Mouse (Mus musculus) kidney, embryonic 15.5 days (tissue): ENCODE results near the gene Fabp1. TPM values are rescaled to one million over a fixed set of nuclear protein-coding genes. Genes with fewer than 3 reads are reported as not detected.

Source experiments
- ATAC-seq: fragments of 200-750 bp; cut with Nextera tagmentation; replicated peaks from 2 replicates; pipeline ENCODE4 v1.8.0; 2017; ENCODE audit warnings: moderate TSS enrichment; ENCODE audit not compliant: low FRiP score
- H3K27ac ChIP-seq: fragments of 300-500 bp; sonication (generic); 2 replicates; pipeline ENCODE4 v1.5.1; 2015; ENCODE audit warnings: mild to moderate bottlenecking, inconsistent platforms
- H3K27me3 ChIP-seq: fragments of 300-500 bp; sonication (generic); 2 replicates; pipeline ENCODE4 v1.6.1; 2015; ENCODE audit warnings: inconsistent platforms
- H3K36me3 ChIP-seq: fragments of 300-500 bp; sonication (generic); 2 replicates; pipeline ENCODE4 v1.6.1; 2015; ENCODE audit warnings: inconsistent platforms
- H3K4me1 ChIP-seq: fragments of 300-500 bp; sonication (generic); 2 replicates; pipeline ENCODE4 v1.6.1; 2015; ENCODE audit warnings: inconsistent platforms
- H3K4me2 ChIP-seq: fragments of 300-500 bp; sonication (generic); 2 replicates; pipeline ENCODE4 v1.6.1; 2015; ENCODE audit warnings: moderate library complexity, mild to moderate bottlenecking, inconsistent platforms
- H3K4me3 ChIP-seq: fragments of 300-500 bp; sonication (generic); replicated peaks from 2 replicates; pipeline ENCODE4 v1.5.1; 2015; ENCODE audit warnings: mild to moderate bottlenecking, inconsistent platforms
- H3K9ac ChIP-seq: fragments of 300-500 bp; sonication (generic); 2 replicates; pipeline ENCODE4 v1.6.1; 2015; ENCODE audit warnings: mild to moderate bottlenecking, inconsistent platforms
- H3K9me3 ChIP-seq: fragments of 300-500 bp; sonication (generic); replicated peaks from 2 replicates; pipeline ENCODE4 v1.6.1; 2016; ENCODE audit warnings: inconsistent platforms
- WGBS: fragments of 180-500 bp; shearing (Covaris S2); methylation state at CpG from one replicate; pipeline ENCODE4 v1.1.7; 2015; ENCODE audit warnings: mixed read lengths; 5-methylcytosine and 5-hydroxymethylcytosine counted together
- polyA plus RNA-seq: library from polyadenylated mRNA; unstranded; fragments of >200 nt; fragmentation: Nextera tagmentation; extraction: Ambion mirVana; gene quantifications from 2 replicates; pipeline ENCODE4 v1.2.1, GENCODE M21; 2015

Gene Fabp1
- 3.5 and 4.4 TPM in 2 replicates for polyA plus RNA-seq

DNA sequence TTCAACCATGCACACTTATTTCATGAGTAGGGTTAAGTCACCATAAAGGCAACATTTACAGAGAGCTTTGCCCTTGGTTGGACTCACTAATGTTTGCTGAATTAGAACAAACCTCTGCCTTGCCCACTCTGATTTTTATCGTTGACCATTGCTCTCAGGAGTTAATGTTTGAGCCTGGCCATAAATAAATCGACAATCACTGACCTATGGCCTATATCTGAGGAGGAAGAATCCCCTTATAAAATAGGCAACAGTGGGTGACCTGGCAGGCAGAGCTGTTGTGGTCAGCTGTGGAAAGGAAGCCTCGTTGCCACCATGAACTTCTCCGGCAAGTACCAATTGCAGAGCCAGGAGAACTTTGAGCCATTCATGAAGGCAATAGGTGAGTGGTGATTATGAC, at the start of gene Fabp1:
Gene Fabp1 (plus strand): TSS at position 216 of the 400 bp plus-strand sequence.
- WGBS, result 79% methylated on average over 4 of the region's 4 CpGs
- ATAC-seq, result no peak
- no peak within 1 kb of the TSS for H3K4me2 ChIP-seq

DNA sequence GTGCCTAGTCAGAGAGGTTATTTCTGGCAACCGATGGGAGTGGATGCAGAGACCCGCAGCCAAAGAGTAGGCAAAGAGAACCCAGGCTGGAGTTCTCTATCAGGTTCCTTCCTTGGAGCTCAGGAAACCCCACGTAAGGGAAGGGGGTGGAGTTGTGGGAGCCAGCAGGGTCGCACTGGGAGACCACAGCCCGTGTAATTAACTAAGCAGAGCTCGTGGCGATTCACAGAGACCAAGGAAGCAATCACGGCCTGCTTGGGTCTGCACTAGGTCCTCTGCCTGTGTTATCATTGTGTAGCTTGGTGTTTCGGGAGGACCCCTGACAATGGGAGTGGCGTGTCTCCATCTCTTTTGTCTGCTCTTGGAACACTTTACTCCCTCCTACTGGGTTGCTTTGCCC, 48.5 kb upstream of the Fabp1 start:
- no peaks in the 10 kb centered on the region for H3K9me3 ChIP-seq
- no peak overlapping the region for H3K27ac ChIP-seq
- no peaks in the 10 kb centered on the region for H3K27me3 ChIP-seq
- ATAC-seq, result no peak
- H3K4me2 ChIP-seq, result no peak overlapping the region
- H3K4me3 ChIP-seq, result no peak overlapping the region
- WGBS, result 49% methylated on average over 10 of the region's 10 CpGs
- H3K36me3 ChIP-seq, result no peaks in the 10 kb centered on the region
- H3K4me1 ChIP-seq, result peaks cover 21% of the 10 kb centered on the region
- H3K9ac ChIP-seq, result no peak overlapping the region

More for the DNA sequence above, at the start of gene Fabp1:
- Histone ChIP-seq H3K4me3 (no peak within 1 kb of the TSS), H3K36me3 (no peaks in the 10 kb centered on the region), H3K27me3 (no peaks in the 10 kb centered on the region), H3K27ac (no peak within 1 kb of the TSS), H3K9me3 (no peaks in the 10 kb centered on the region), H3K9ac (no peak within 1 kb of the TSS), H3K4me1 (no peaks in the 10 kb centered on the region)

DNA sequence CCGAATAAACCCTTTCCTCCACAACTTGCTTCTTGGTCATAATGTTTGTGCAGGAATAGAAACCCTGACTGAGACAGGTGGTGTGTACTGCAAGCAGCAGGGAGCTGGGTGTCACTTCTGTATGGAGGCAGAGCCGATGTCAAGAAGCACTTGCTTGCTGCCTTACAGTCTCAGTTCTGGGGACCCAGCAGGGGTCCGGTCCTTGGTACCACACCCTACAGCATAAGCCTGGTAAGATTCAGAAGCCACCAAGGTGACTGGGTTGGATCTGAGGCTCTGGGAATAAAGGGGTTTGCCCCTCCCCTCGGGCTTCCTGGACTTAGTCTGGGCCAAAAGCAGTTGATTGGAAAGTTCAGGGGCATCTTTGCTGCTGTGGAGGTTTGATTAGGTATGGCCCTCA, 46.1 kb upstream of the Fabp1 start:
- Histone ChIP-seq H3K27ac (no peak overlapping the region), H3K4me2 (no peak overlapping the region), H3K9me3 (no peaks in the 10 kb centered on the region), H3K27me3 (no peaks in the 10 kb centered on the region), H3K9ac (no peak overlapping the region), H3K4me1 (peaks cover 11% of the 10 kb centered on the region; the same call in 1 of the 2 replicates), H3K36me3 (no peaks in the 10 kb centered on the region), H3K4me3 (no peak overlapping the region)
- ATAC-seq, result no peak
- 84% methylated on average over 4 of the region's 4 CpGs for WGBS

DNA sequence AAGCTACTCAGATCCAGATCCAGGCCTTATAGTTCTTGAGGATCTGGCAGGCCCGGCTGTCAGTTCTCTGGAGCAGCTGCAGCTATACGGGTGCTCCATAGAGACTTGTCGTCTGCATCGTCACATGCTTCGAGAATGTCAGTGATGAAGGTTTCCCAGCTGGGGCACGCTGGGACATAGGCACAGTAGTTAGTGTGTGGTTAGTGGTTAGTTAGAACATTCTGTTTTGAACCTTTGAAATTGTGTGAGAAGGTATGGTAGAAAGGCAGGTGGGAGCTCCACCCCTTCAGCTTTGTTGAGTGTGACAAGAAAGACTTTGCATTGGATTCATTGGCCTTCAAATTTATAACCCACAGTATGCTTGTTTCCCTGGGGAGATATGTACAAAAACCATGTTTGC, 44.8 kb upstream of the Fabp1 start:
- H3K27ac ChIP-seq, result no peak overlapping the region
- no peak overlapping the region for H3K4me2 ChIP-seq
- WGBS, result 84% methylated on average over 6 of the region's 6 CpGs
- H3K27me3 ChIP-seq, result no peaks in the 10 kb centered on the region
- no peaks in the 10 kb centered on the region for H3K36me3 ChIP-seq
- H3K9ac ChIP-seq, result no peak overlapping the region
- no peaks in the 10 kb centered on the region for H3K9me3 ChIP-seq
- ATAC-seq, result no peak
- no peaks in the 10 kb centered on the region for H3K4me1 ChIP-seq
- no peak overlapping the region for H3K4me3 ChIP-seq

DNA sequence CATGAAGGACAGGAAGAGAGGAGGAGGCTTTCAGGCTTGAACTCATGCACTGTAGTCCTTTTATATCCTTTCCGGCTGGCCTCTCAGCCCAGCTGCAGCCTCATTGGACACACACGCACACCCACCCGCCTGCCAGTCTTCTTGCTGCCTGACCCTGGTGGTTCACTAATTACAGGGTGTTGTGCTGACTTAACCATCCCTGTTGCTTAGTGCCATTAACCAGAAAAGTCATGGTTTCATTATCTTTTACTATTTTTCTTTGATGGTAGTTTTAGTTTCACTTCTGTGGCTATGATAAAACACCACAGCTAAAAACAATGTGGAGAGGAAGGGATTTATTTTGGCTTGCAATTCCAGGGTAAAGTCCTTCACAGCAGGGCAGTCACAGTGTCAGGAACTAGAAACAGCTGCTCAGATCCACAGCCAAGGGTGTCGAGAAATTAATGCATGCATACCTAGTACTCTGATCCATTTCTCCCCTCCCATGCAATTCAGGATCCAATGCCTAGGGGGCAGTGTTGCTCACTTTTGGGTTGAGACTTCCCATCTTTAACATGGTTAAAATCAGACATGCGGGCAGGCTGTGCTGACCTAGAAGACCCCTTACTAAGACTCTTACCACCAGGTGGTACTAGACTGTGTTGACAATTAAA, 42.8 kb upstream of the Fabp1 start:
- H3K4me2 ChIP-seq, result no peak overlapping the region
- H3K27me3 ChIP-seq, result no peaks in the 10 kb centered on the region
- no peak overlapping the region for H3K4me3 ChIP-seq
- H3K27ac ChIP-seq, result no peak overlapping the region
- 76% methylated on average over 5 of the region's 5 CpGs for WGBS
- H3K4me1 ChIP-seq, result no peaks in the 10 kb centered on the region
- no peak for ATAC-seq
- H3K9me3 ChIP-seq, result no peaks in the 10 kb centered on the region
- H3K9ac ChIP-seq, result no peak overlapping the region
- H3K36me3 ChIP-seq, result no peaks in the 10 kb centered on the region

DNA sequence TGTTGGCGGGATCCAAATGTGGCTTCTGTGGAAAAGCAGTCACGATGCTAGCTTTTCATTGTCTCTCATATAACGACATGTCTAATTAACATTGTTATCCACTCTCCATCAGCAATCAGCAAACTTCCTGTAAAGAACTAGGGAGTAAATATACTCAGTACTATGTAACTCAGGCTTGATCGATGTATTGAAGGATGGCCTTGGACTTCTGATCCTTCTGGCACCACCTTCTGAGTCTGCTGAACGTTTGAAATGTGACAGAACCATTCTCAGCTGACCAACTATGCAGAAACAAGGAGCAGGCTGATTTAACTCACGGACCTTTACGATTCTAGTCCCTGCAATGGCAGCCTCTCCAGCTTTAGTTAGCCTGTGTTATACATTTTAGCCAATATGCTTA, 38.3 kb upstream of the Fabp1 start:
- Histone ChIP-seq H3K27ac (no peak overlapping the region), H3K9ac (no peak overlapping the region), H3K9me3 (no peaks in the 10 kb centered on the region), H3K4me1 (peaks cover 3% of the 10 kb centered on the region; the same call in 1 of the 2 replicates), H3K4me2 (no peak overlapping the region), H3K36me3 (no peaks in the 10 kb centered on the region), H3K4me3 (no peak overlapping the region), H3K27me3 (no peaks in the 10 kb centered on the region)
- 58% methylated on average over 7 of the region's 7 CpGs for WGBS
- no peak for ATAC-seq

DNA sequence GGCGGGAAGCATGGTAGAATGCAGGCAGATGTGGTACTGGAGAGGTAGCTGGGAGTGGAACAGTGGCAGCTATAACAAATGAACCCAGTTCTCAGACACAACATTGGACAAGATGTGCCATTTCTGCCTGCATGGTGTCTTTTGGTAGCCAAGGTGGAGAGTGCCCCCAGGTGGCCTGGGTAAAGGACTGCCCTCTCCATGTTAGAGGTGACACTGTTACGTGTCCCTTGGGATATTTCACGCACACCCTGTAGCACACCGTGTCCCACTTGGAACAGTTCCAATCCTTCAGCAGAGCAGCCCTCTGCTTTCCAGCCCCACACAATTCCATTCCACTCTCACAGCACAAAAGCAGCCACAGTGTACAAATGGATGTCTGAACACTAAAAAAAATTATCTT, 37.4 kb upstream of the Fabp1 start:
- WGBS, result 69% methylated on average over 4 of the region's 4 CpGs
- no peak for ATAC-seq
- Histone ChIP-seq H3K4me3 (no peak overlapping the region), H3K27me3 (no peaks in the 10 kb centered on the region), H3K4me2 (no peak overlapping the region), H3K27ac (no peak overlapping the region), H3K4me1 (peaks cover 3% of the 10 kb centered on the region; the same call in 1 of the 2 replicates), H3K9me3 (no peaks in the 10 kb centered on the region), H3K36me3 (no peaks in the 10 kb centered on the region), H3K9ac (no peak overlapping the region)

DNA sequence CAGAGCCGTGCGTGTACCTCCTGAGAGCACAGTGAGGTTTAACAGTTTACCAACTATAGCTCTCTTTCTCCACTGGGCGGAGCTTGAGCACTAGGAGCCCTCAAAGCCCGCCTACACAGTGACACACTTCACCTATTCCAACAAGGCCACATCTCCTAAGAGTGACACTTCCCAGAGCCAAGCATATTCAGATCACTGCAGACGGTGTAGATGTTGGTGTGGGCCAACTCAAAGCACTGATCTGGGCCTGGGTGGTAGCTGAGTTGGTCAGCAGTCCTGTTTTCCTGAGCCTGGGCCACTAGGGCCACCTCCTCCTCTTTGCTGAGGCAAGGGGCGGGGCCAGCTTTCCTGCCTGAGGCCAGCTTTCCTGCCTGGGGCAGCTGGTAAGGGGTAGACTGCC, 35.2 kb upstream of the Fabp1 start:
- ATAC-seq, result peak; percentile 54; the same call in 1 of the 2 replicates
- WGBS, result 25% methylated on average over 6 of the region's 6 CpGs

DNA sequence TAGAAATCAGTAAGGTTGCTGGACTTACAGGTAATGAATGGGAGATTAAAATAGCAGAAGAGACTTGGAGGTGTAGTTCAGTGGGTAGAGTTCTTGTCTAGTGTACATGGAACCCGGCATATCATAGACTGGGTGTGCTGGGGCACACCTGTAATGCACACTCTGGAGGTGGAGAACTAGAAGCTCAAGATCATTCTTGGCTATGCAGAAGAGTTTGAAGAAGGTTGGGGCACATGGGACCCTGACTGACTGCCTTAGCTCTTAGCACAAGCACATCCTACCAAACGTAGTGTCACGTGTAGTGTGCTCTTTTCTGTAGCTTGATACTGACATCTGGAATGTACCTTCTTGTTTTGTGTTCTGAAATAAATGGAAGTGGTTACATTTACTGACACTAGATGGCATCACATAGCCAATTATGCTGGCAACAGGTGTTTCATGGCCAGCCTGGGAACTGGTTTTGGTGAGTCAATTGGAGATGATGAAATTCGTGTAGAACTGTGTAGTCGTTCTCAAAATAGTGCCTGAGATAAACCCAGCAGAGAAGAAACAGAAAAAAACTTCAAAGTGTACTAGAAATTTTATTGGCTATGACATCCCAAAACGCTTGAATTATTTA, 33.0 kb upstream of the Fabp1 start:
- Histone ChIP-seq H3K9me3 (no peaks in the 10 kb centered on the region), H3K9ac (no peak overlapping the region), H3K27me3 (no peaks in the 10 kb centered on the region), H3K36me3 (no peaks in the 10 kb centered on the region), H3K4me1 (peaks cover 3% of the 10 kb centered on the region; the same call in 1 of the 2 replicates), H3K27ac (no peak overlapping the region), H3K4me2 (no peak overlapping the region), H3K4me3 (no peak overlapping the region)
- 42% methylated on average over 6 of the region's 6 CpGs for WGBS
- no peak for ATAC-seq

More for the DNA sequence above, 35.2 kb upstream of the Fabp1 start:
- H3K9me3 ChIP-seq, result no peaks in the 10 kb centered on the region
- H3K4me3 ChIP-seq, result no peak overlapping the region
- H3K27me3 ChIP-seq, result no peaks in the 10 kb centered on the region
- H3K27ac ChIP-seq, result no peak overlapping the region
- no peak overlapping the region for H3K4me2 ChIP-seq
- no peak overlapping the region for H3K9ac ChIP-seq
- H3K4me1 ChIP-seq, result peaks cover 3% of the 10 kb centered on the region; the same call in 1 of the 2 replicates
- no peaks in the 10 kb centered on the region for H3K36me3 ChIP-seq

DNA sequence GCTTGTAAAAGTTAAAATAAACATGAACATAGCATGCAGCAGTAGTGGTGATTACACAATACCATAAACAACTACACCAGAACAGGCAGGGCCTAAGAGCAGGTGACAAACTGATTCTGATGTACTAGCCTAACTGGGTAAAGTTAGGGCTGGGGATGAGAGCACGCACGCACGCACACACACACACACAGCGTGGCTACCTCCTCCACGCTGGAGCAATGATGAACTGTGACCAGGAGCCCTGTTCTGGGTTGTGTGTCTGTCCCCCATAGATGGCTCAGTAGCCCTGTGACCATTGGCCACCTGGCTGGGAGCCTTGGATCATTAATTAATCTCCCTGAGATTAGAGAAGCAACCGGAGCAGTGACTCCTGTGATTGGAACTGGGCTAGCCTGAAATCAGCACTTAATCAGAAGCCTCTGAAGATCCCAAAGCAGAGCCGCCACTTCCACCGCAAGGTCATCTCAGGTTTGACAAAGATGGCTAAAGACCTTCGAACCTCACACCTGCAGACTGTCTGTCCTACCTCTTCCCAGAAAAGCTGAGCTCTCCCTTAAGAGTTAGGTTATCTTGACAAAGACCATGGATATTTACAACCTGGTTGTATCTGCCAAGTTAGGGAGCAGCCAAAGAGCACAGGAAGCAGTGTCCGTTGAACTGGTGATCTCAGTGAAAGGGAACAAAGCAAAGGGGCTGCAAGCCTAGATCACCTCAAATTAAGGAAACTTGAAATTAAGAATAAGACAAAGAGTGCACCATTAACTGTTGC, 26.6 kb upstream of the Fabp1 start:
- no peak overlapping the region for H3K4me3 ChIP-seq
- 79% methylated on average over 10 of the region's 10 CpGs for WGBS
- H3K4me1 ChIP-seq, result no peaks in the 10 kb centered on the region
- no peaks in the 10 kb centered on the region for H3K9me3 ChIP-seq
- ATAC-seq, result no peak
- no peak overlapping the region for H3K4me2 ChIP-seq
- no peak overlapping the region for H3K27ac ChIP-seq
- H3K27me3 ChIP-seq, result no peaks in the 10 kb centered on the region
- H3K36me3 ChIP-seq, result no peaks in the 10 kb centered on the region
- no peak overlapping the region for H3K9ac ChIP-seq

DNA sequence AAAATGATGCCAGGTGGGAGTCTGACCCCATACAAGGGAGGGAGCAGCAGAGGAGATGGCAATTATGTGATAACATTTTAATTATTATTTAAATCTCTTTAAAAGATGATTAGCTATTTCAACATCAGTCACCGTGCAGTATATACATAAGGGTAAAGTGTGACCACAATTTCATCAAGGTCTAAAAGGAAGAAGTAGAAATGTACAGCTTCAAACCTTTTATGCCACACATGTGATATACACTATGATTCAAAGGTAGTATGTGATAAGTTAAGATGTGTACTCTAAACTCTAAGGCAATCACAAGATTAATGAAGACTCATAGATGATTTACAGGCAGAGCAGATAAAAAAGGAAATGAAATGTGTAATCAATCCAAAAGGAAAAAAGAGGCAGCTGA, 19.0 kb upstream of the Fabp1 start:
- WGBS, result 88% methylated on average over 1 of the region's 1 CpGs
- no peaks in the 10 kb centered on the region for H3K27me3 ChIP-seq
- no peak overlapping the region for H3K4me2 ChIP-seq
- H3K4me1 ChIP-seq, result no peaks in the 10 kb centered on the region
- H3K4me3 ChIP-seq, result no peak overlapping the region
- H3K27ac ChIP-seq, result no peak overlapping the region
- ATAC-seq, result no peak
- H3K9ac ChIP-seq, result no peak overlapping the region
- no peaks in the 10 kb centered on the region for H3K36me3 ChIP-seq
- no peaks in the 10 kb centered on the region for H3K9me3 ChIP-seq

DNA sequence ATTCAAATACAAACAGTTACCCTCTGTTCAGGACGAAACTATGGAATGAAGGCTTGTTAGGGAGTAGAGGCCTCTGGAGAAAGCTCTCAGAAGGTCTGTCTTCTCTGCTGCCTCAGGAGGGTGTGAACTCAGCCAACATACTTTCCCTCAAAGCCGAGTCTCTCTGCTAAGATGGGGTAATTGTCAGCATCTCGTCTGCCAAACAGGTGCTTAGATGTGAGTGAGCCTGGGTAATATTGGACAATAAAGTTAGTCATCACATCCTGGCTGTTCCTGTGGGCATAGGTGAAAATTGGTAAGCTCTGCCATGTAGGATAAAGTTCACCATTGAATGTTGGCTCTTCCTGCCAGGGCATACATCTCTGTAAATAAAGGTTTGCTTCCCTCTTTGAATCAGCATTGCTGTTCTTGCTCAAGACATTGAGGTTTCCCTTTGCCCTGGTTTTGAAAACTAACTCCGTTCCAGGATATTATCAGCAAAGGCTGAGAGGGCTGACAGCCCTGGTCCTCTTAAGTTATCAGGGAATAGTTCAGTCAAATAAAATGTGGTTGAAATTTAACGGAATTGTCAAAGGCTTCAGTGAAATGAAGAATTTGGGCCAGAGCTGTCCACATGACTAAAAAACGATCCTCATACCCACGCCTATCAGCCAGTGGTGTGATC, 14.6 kb upstream of the Fabp1 start:
- Histone ChIP-seq H3K9ac (no peak overlapping the region), H3K4me3 (no peak overlapping the region), H3K27ac (no peak overlapping the region), H3K9me3 (no peaks in the 10 kb centered on the region), H3K4me2 (no peak overlapping the region), H3K27me3 (no peaks in the 10 kb centered on the region), H3K4me1 (no peaks in the 10 kb centered on the region), H3K36me3 (no peaks in the 10 kb centered on the region)
- no peak for ATAC-seq
- WGBS, result 81% methylated on average over 7 of the region's 7 CpGs
